Mouse (Mus musculus): ENCODE data around the gene Gpd2.

Gpd2 gene

GRCm38 (mm10) chr2:57237475-57237919 lies at the start of gene Gpd2:
Gene Gpd2, plus strand, starts transcription at chr2:57237635.
- no peak for DNase-seq

GRCm38 (mm10) chr2:57188237-57188636 lies 49.2 kb upstream of the Gpd2 start:
- no peak for DNase-seq

- no peak for DNase-seq
Observed at GRCm38 (mm10) chr2:57190884-57191283, 46.6 kb upstream of the Gpd2 start.

- DNase-seq, result no peak
Observed at GRCm38 (mm10) chr2:57199046-57199445, 38.4 kb upstream of the Gpd2 start.

- DNase-seq, result no peak
Observed at GRCm38 (mm10) chr2:57208472-57209083, 28.9 kb upstream of the Gpd2 start.

GRCm38 (mm10) chr2:57211049-57212001 lies 26.1 kb upstream of the Gpd2 start:
- DNase-seq, result no peak

- no peak for DNase-seq
Observed at GRCm38 (mm10) chr2:57213364-57213763, 24.1 kb upstream of the Gpd2 start.

GRCm38 (mm10) chr2:57223288-57224026 lies 14.0 kb upstream of the Gpd2 start:
- DNase-seq, result no peak

- DNase-seq, result no peak
Observed at GRCm38 (mm10) chr2:57225236-57225635, 12.2 kb upstream of the Gpd2 start.

- peak; percentile 70 for DNase-seq
Observed at GRCm38 (mm10) chr2:57227425-57227824, 10.0 kb upstream of the Gpd2 start.

GRCm38 (mm10) chr2:57229647-57230240 lies 7.7 kb upstream of the Gpd2 start:
- DNase-seq, result no peak

GRCm38 (mm10) chr2:57231432-57231831 lies 6.0 kb upstream of the Gpd2 start:
- no peak for DNase-seq

GRCm38 (mm10) chr2:57232328-57232727 lies 5.1 kb upstream of the Gpd2 start:
- no peak for DNase-seq

- DNase-seq, result no peak
Observed at GRCm38 (mm10) chr2:57236246-57236645, 1.2 kb upstream of the Gpd2 start.

- DNase-seq, result no peak
Observed at GRCm38 (mm10) chr2:57237026-57237425, 409 bp upstream of the Gpd2 start.

- peak; percentile 82 for DNase-seq
Observed at GRCm38 (mm10) chr2:57237920-57238613, 632 bp downstream of the Gpd2 start.

GRCm38 (mm10) chr2:57238614-57239165 lies 1.3 kb downstream of the Gpd2 start:
- no peak for DNase-seq

GRCm38 (mm10) chr2:57239356-57239755 lies 1.9 kb downstream of the Gpd2 start:
- no peak for DNase-seq

GRCm38 (mm10) chr2:57243987-57244386 lies 6.6 kb downstream of the Gpd2 start:
- no peak for DNase-seq

- DNase-seq, result no peak
Observed at GRCm38 (mm10) chr2:57245721-57246328, 8.4 kb downstream of the Gpd2 start.

- no peak for DNase-seq
Observed at GRCm38 (mm10) chr2:57250113-57250512, 12.7 kb downstream of the Gpd2 start.

Data from cerebellum, adult 11-12 months (tissue).